Mouse (Mus musculus): ENCODE measurements around the gene Brcc3. TPM values are rescaled to one million over a fixed set of nuclear protein-coding genes. Genes with fewer than 3 reads are reported as not detected.

Gene Brcc3
- total and polyA plus RNA-seq, 2 experiments from 2014 or later = 14.0 to 34.4 TPM

DNA sequence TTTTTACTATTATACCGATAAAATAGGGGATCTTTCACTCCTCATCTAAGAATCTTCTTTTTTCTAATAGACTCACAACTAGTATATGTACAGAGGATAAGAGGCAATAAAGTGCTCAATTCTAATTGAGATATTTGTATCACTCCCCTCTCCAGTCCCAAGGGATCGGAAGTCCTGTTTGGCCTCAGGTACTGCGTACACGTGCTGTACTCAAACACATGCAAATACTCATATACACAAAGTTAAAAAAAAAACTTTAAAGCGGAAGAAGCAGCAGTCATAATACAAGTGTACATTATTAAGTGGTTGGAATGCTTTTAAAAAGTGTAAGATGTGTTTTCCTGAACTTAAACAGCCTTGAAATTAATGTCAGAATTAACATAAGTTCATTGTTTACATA lies 34.7 kb upstream of the Brcc3 start:
- no peaks in the 10 kb centered on the region for H3K4me1 ChIP-seq (ENCODE audit: insufficient read depth, low read length)
- ATAC-seq (ENCODE audit: low FRiP score) (peak; percentile 36; the same call in 1 of the 2 replicates), DNase-seq (ENCODE audit: low spot score) (no peak)
- H3K9me3 ChIP-seq (ENCODE audit: low read length) = no peaks in the 10 kb centered on the region
- H3K27me3 ChIP-seq (ENCODE audit: insufficient read depth, low read length) = no peaks in the 10 kb centered on the region
- H3K36me3 ChIP-seq (ENCODE audit: insufficient read depth, low read length) = no peaks in the 10 kb centered on the region
- H3K4me2 ChIP-seq (ENCODE audit: low read depth, low read length, poor library complexity, severe bottlenecking) = peak overlapping the region; percentile 40
- TF ChIP-seq CTCF (IDR thresholded peaks at IDR 0.05) = no peak
- H3K27ac ChIP-seq (ENCODE audit: low read depth, low read length) = 0 out of 2 replicates have a peak overlapping the region, but pooled peaks have one; percentile 38
- H3K9ac ChIP-seq (replicated peaks; ENCODE audit: low read length, poor library complexity, severe bottlenecking) = 0 out of 2 replicates have a peak overlapping the region, but pooled peaks have one; percentile 64
- 66% methylated on average over 5 of the region's 5 CpGs for WGBS
- H3K4me3 ChIP-seq (ENCODE audit: low read depth, low read length) = peak overlapping the region; percentile 51

DNA sequence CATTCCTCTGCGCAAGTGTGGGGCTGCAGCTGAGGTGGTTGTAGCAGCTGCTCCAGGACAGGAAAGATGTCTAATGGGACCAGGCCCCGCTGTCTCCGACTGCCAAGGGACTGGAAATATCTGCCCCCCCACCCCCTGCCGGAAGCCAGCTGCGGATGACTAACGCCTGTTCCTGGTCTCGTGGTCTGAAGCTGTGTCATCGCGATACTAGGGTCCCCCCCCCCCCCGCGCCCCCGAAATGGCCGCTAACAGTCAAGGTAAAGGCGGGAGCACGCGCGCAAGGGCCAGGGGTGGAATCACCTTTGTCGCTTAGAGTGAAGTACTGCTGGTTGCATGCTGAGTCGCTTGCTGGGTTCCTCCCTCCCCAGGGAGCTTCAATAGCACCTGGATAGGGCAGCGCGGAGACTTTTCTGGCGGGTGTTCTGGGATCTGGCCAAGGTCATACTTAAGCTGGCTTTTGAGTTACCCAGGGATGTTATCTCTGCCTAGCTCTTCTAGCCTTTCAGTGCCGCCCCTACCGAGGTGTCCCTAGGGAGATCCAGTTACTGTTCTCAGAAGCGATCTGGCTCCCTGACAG lies 34.1 kb upstream of the Brcc3 start, which contains the start of the genes Fundc2 and F8:
Fundc2 (plus strand) TSS at position 205 of the 577 bp plus-strand sequence.
F8 (minus strand) TSS at position 421 of the 577 bp plus-strand sequence.
- DNase-seq (ENCODE audit: low spot score) (peak; percentile 85), ATAC-seq (ENCODE audit: low FRiP score) (peak; percentile 98)
- 19% methylated on average over 22 of the region's 25 CpGs for WGBS
- H3K36me3 ChIP-seq (ENCODE audit: insufficient read depth, low read length) = no peaks in the 10 kb centered on the region
- H3K9me3 ChIP-seq (ENCODE audit: low read length) = no peaks in the 10 kb centered on the region
- H3K9ac ChIP-seq (replicated peaks; ENCODE audit: low read length, poor library complexity, severe bottlenecking) = peak within 1 kb of the TSS; percentile 64
- TF ChIP-seq CTCF (IDR thresholded peaks at IDR 0.05) = 0 out of 2 replicates have a peak, but pooled peaks have one; percentile 5
- no peaks in the 10 kb centered on the region for H3K27me3 ChIP-seq (ENCODE audit: insufficient read depth, low read length)
- H3K27ac ChIP-seq (ENCODE audit: low read depth, low read length) = peak within 1 kb of the TSS; percentile 69
- H3K4me3 ChIP-seq (ENCODE audit: low read depth, low read length) = peak within 1 kb of the TSS; percentile 51
- no peaks in the 10 kb centered on the region for H3K4me1 ChIP-seq (ENCODE audit: insufficient read depth, low read length)
- peak within 1 kb of the TSS; percentile 44 for H3K4me2 ChIP-seq (ENCODE audit: low read depth, low read length, poor library complexity, severe bottlenecking)

GRCm38 (mm10) chrX:75399471-75399870 lies 17.0 kb upstream of the Brcc3 start:
- no peaks in the 10 kb centered on the region for H3K36me3 ChIP-seq (ENCODE audit: insufficient read depth, low read length)
- ATAC-seq (ENCODE audit: low FRiP score) = no peak
- H3K4me1 ChIP-seq (ENCODE audit: insufficient read depth, low read length) = no peaks in the 10 kb centered on the region
- H3K27me3 ChIP-seq (ENCODE audit: insufficient read depth, low read length) = no peaks in the 10 kb centered on the region
- no peak overlapping the region for H3K9ac ChIP-seq (replicated peaks; ENCODE audit: low read length, poor library complexity, severe bottlenecking)
- H3K27ac ChIP-seq (ENCODE audit: low read depth, low read length) = no peak overlapping the region
- H3K4me2 ChIP-seq (ENCODE audit: low read depth, low read length, poor library complexity, severe bottlenecking) = no peak overlapping the region
- TF ChIP-seq CTCF (IDR thresholded peaks at IDR 0.05) = no peak
- H3K4me3 ChIP-seq (ENCODE audit: low read depth, low read length) = no peak overlapping the region
- DNase-seq (ENCODE audit: low spot score) = no peak
- H3K9me3 ChIP-seq (ENCODE audit: low read length) = no peaks in the 10 kb centered on the region
- WGBS = 87% methylated on average over 1 of the region's 1 CpGs

DNA sequence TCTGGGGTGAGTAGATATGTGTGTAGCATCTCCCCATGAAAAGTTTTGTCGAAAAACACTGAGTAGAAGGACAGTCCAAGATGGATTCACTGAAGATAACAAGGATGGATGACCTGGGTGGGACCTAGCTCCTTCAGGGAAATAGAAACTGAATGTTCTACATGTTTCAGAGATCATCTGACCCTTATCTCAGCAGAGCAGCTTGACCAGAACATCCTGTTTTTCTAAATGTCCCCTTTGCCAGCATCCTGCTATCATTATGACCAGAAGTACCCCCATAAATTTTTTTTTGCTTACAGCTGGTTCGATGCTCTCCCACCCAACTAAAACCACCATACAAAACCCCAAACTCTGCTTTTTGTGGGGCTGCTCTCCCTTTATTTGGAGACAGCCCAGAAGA lies 13.8 kb upstream of the Brcc3 start:
- ATAC-seq (ENCODE audit: low FRiP score) (no peak), DNase-seq (ENCODE audit: low spot score) (no peak)
- H3K4me2 ChIP-seq (ENCODE audit: low read depth, low read length, poor library complexity, severe bottlenecking) = no peak overlapping the region
- no peaks in the 10 kb centered on the region for H3K36me3 ChIP-seq (ENCODE audit: insufficient read depth, low read length)
- H3K27ac ChIP-seq (ENCODE audit: low read depth, low read length) = no peak overlapping the region
- WGBS = 80% methylated on average over 2 of the region's 2 CpGs
- H3K9me3 ChIP-seq (ENCODE audit: low read length) = no peaks in the 10 kb centered on the region
- TF ChIP-seq CTCF (IDR thresholded peaks at IDR 0.05) = no peak
- H3K27me3 ChIP-seq (ENCODE audit: insufficient read depth, low read length) = no peaks in the 10 kb centered on the region
- H3K4me3 ChIP-seq (ENCODE audit: low read depth, low read length) = no peak overlapping the region
- no peak overlapping the region for H3K9ac ChIP-seq (replicated peaks; ENCODE audit: low read length, poor library complexity, severe bottlenecking)
- no peaks in the 10 kb centered on the region for H3K4me1 ChIP-seq (ENCODE audit: insufficient read depth, low read length)

DNA sequence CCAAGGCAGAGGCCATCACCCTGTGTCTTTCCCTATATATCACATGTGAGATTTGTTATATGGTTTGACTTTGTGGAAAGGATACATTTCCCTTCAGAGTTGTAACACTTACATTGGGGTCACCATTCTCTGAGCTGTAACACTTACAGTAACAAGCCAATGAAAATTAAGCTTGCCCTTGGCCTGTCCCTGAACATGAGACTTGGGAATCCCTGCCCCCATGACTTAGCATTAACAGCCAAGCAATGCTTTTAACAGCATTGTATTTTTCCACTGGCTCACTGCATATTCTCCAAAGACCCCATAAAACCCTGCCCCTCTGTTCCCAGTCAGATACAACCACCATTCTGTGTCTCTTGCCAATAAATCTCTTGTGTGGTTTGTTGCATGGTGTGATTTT lies 13.1 kb upstream of the Brcc3 start:
- TF ChIP-seq CTCF (IDR thresholded peaks at IDR 0.05) = no peak
- H3K9me3 ChIP-seq (ENCODE audit: low read length) = no peaks in the 10 kb centered on the region
- no peaks in the 10 kb centered on the region for H3K27me3 ChIP-seq (ENCODE audit: insufficient read depth, low read length)
- H3K9ac ChIP-seq (replicated peaks; ENCODE audit: low read length, poor library complexity, severe bottlenecking) = no peak overlapping the region
- H3K4me3 ChIP-seq (ENCODE audit: low read depth, low read length) = no peak overlapping the region
- no peak for DNase-seq (ENCODE audit: low spot score)
- no peak for ATAC-seq (ENCODE audit: low FRiP score)
- H3K4me1 ChIP-seq (ENCODE audit: insufficient read depth, low read length) = no peaks in the 10 kb centered on the region
- H3K36me3 ChIP-seq (ENCODE audit: insufficient read depth, low read length) = no peaks in the 10 kb centered on the region
- no peak overlapping the region for H3K27ac ChIP-seq (ENCODE audit: low read depth, low read length)
- no peak overlapping the region for H3K4me2 ChIP-seq (ENCODE audit: low read depth, low read length, poor library complexity, severe bottlenecking)

DNA sequence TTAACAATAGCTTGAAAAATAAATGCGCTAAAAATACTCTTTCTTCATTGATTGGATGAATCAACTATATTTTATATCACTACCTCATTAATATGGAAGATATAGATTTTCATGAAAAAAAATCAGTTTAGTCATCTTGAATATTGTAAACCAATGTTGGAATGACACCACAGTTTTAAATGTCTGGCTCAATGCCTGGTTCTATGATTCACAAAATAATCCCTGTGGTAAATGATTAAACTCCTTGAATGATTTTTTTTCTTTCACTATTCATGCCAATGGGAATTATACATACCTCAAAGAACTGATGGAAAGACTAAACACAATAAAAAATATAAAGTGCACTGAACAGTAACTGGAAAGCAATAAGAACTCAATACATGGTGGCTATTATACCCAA lies 6.7 kb upstream of the Brcc3 start:
- no peak for ATAC-seq (ENCODE audit: low FRiP score)
- 100% methylated on average over 1 of the region's 1 CpGs for WGBS

More for the DNA sequence above, 6.7 kb upstream of the Brcc3 start:
- Histone ChIP-seq H3K27me3 (ENCODE audit: insufficient read depth, low read length) (no peaks in the 10 kb centered on the region), H3K4me1 (ENCODE audit: insufficient read depth, low read length) (no peaks in the 10 kb centered on the region), H3K36me3 (ENCODE audit: insufficient read depth, low read length) (no peaks in the 10 kb centered on the region), H3K4me2 (ENCODE audit: low read depth, low read length, poor library complexity, severe bottlenecking) (no peak overlapping the region), H3K4me3 (ENCODE audit: low read depth, low read length) (no peak overlapping the region), H3K27ac (ENCODE audit: low read depth, low read length) (no peak overlapping the region), H3K9me3 (ENCODE audit: low read length) (no peaks in the 10 kb centered on the region), H3K9ac (replicated peaks; ENCODE audit: low read length, poor library complexity, severe bottlenecking) (no peak overlapping the region)
- DNase-seq (ENCODE audit: low spot score) = no peak
- no peak for TF ChIP-seq CTCF (IDR thresholded peaks at IDR 0.05)
